Mouse (Mus musculus) intestine, postnatal 0 days (tissue): ENCODE measurements around the gene Irf3. TPM values are rescaled to one million over a fixed set of nuclear protein-coding genes. Genes with fewer than 3 reads are reported as not detected.

Source experiments
- ATAC-seq: fragments of 200-750 bp; cut with Nextera tagmentation; 2 replicates; pipeline ENCODE4 v1.8.0; 2017; ENCODE audit warnings: mild to moderate bottlenecking, moderate TSS enrichment, moderate library complexity
- H3K27ac ChIP-seq: fragments of 300-500 bp; sonication (generic); 2 replicates; pipeline ENCODE4 v1.5.1; 2014; ENCODE audit warnings: mild to moderate bottlenecking, low read depth, low read length, moderate library complexity
- H3K27me3 ChIP-seq: fragments of 300-500 bp; sonication (generic); replicated peaks from 2 replicates; pipeline ENCODE4 v1.6.1; 2014; ENCODE audit warnings: low read length, mixed read lengths; ENCODE audit not compliant: control insufficient read depth, insufficient read depth
- H3K36me3 ChIP-seq: fragments of 300-500 bp; sonication (generic); 2 replicates; pipeline ENCODE4 v1.6.1; 2014; ENCODE audit warnings: mild to moderate bottlenecking, moderate library complexity; ENCODE audit not compliant: control insufficient read depth, insufficient read depth
- H3K4me1 ChIP-seq: fragments of 300-500 bp; sonication (generic); replicated peaks from 2 replicates; pipeline ENCODE4 v1.6.1; 2014; ENCODE audit warnings: antibody characterized with exemption, low read length, mixed read lengths; ENCODE audit not compliant: control insufficient read depth, insufficient read depth
- H3K4me2 ChIP-seq: fragments of 300-500 bp; sonication (generic); replicated peaks from 2 replicates; pipeline ENCODE4 v1.6.1; 2014; ENCODE audit warnings: low read depth, mild to moderate bottlenecking, moderate library complexity
- H3K4me3 ChIP-seq: fragments of 300-500 bp; sonication (generic); 2 replicates; pipeline ENCODE4 v1.5.1; 2014; ENCODE audit warnings: low read depth, low read length
- H3K9ac ChIP-seq: fragments of 300-500 bp; sonication (generic); 2 replicates; pipeline ENCODE4 v1.6.1; 2014; ENCODE audit warnings: mild to moderate bottlenecking, low read depth, low read length
- H3K9me3 ChIP-seq: fragments of 300-500 bp; sonication (generic); 2 replicates; pipeline ENCODE4 v1.6.1; 2016; ENCODE audit warnings: mixed run types; ENCODE audit not compliant: control insufficient read depth
- CTCF ChIP-seq: sonication (generic); IDR thresholded peaks from 2 replicates; pipeline ENCODE4 v1.5.1; 2016; ENCODE audit warnings: low read depth, mild to moderate bottlenecking, control low read depth, antibody characterized with exemption, moderate library complexity
- whole genome bisulfite sequencing: fragments of 180-500 bp; shearing (Covaris S2); extraction: QIAGEN DNeasy Blood & Tissue Kit; methylation state at CpG from one replicate; pipeline ENCODE4 v1.1.7; 2014; 5-methylcytosine and 5-hydroxymethylcytosine counted together
- microRNA-seq: library from miRNA; unstranded; fragments of <30 nt; microRNA quantifications from one replicate; pipeline ENCODE4, GENCODE M21; 2016
- polyA plus RNA-seq: library from polyadenylated mRNA; unstranded; fragments of >200 nt; fragmentation: Nextera tagmentation; extraction: Ambion mirVana; gene quantifications from 2 replicates; pipeline ENCODE4 v1.2.1, GENCODE M21; 2015

Gene Irf3
- polyA plus RNA-seq, 1 experiment from 2014 or later: 53.2 TPM

GRCm38 (mm10) chr7:45048923-45049657 is 51.6 kb downstream of the Irf3 start:
- H3K36me3 ChIP-seq: peaks cover 56% of the 10 kb centered on the region
- no peak for ATAC-seq
- 93% methylated on average over 23 of the region's 23 CpGs for WGBS

GRCm38 (mm10) chr7:45050945-45051600 is 53.6 kb downstream of the Irf3 start:
- no peak for ATAC-seq
- H3K27me3 ChIP-seq: no peaks in the 10 kb centered on the region
- 9% methylated on average over 15 of the region's 16 CpGs for WGBS

More at GRCm38 (mm10) chr7:45048923-45049657, 51.6 kb downstream of the Irf3 start:
- Histone ChIP-seq H3K9me3 (no peaks in the 10 kb centered on the region), H3K27ac (no peak overlapping the region), H3K4me3 (no peak overlapping the region), H3K27me3 (no peaks in the 10 kb centered on the region), H3K4me2 (no peak overlapping the region), H3K9ac (no peak overlapping the region), H3K4me1 (peaks cover 4% of the 10 kb centered on the region; the same call in 1 of the 2 replicates)
- no peak for TF ChIP-seq CTCF

GRCm38 (mm10) chr7:45051601-45051974 is 54.1 kb downstream of the Irf3 start:
- Histone ChIP-seq H3K4me2 (peak overlapping the region; percentile 94), H3K9ac (0 out of 2 replicates have a peak overlapping the region, but pooled peaks have one; percentile 75), H3K27ac (no peak overlapping the region), H3K4me1 (peaks cover 4% of the 10 kb centered on the region; the same call in 1 of the 2 replicates), H3K4me3 (peak overlapping the region; percentile 90), H3K9me3 (no peaks in the 10 kb centered on the region), H3K36me3 (peaks cover 38% of the 10 kb centered on the region), H3K27me3 (no peaks in the 10 kb centered on the region)
- WGBS: 5% methylated on average over 13 of the region's 13 CpGs
- TF ChIP-seq CTCF: no peak
- ATAC-seq: no peak

More at GRCm38 (mm10) chr7:45050945-45051600, 53.6 kb downstream of the Irf3 start:
- peaks cover 4% of the 10 kb centered on the region; the same call in 1 of the 2 replicates for H3K4me1 ChIP-seq
- TF ChIP-seq CTCF: no peak
- peaks cover 43% of the 10 kb centered on the region for H3K36me3 ChIP-seq
- H3K9me3 ChIP-seq: no peaks in the 10 kb centered on the region
- peak overlapping the region; percentile 90 for H3K4me3 ChIP-seq
- H3K4me2 ChIP-seq: peak overlapping the region; percentile 94
- H3K27ac ChIP-seq: no peak overlapping the region
- H3K9ac ChIP-seq: no peak overlapping the region

Small RNA genes lying within 50 kb of the gene (microRNA-seq; reads per million reads assigned to microRNA genes)
- not detected for gene Mir7054

Other genes with a start within 250 kb of the Irf3 start
- 35.1 and 37.0 TPM in 2 replicates for gene Vrk3, start 249.2 kb upstream of the Irf3 start, polyA plus RNA-seq
- gene Zfp473, start 246.6 kb upstream of the Irf3 start, polyA plus RNA-seq: 0.24 and 0.26 TPM in 2 replicates
- gene Nup62, start 181.6 kb upstream of the Irf3 start, polyA plus RNA-seq: 28.0 and 28.1 TPM in 2 replicates
- gene Il4i1, start 181.3 kb upstream of the Irf3 start, polyA plus RNA-seq: 0.82 and 0.89 TPM in 2 replicates
- gene Atf5, start 181.0 kb upstream of the Irf3 start, polyA plus RNA-seq: 6.5 and 6.6 TPM in 2 replicates
- 71.6 and 76.5 TPM in 2 replicates for gene Akt1s1, start 148.7 kb upstream of the Irf3 start, polyA plus RNA-seq
- 47.4 and 48.5 TPM in 2 replicates for gene Tbc1d17, start 148.6 kb upstream of the Irf3 start, polyA plus RNA-seq
- gene Pnkp, start 140.5 kb upstream of the Irf3 start, polyA plus RNA-seq: 27.7 and 32.0 TPM in 2 replicates
- gene Ptov1, start 127.9 kb upstream of the Irf3 start, polyA plus RNA-seq: 112 and 114 TPM in 2 replicates
- 60.0 and 62.9 TPM in 2 replicates for gene Med25, start 104.9 kb upstream of the Irf3 start, polyA plus RNA-seq
- 11.1 and 12.1 TPM in 2 replicates for gene Fuz, start 101.6 kb upstream of the Irf3 start, polyA plus RNA-seq
- 42.8 and 44.1 TPM in 2 replicates for gene Ap2a1, start 68.2 kb upstream of the Irf3 start, polyA plus RNA-seq
- 0.13 TPM in 1 of 2 replicates, not detected in the other for gene Tsks, start 54.4 kb upstream of the Irf3 start, polyA plus RNA-seq
- gene Cpt1c, start 22.8 kb upstream of the Irf3 start, polyA plus RNA-seq: 3.5 and 4.5 TPM in 2 replicates
- gene Prmt1, start 11.1 kb upstream of the Irf3 start, polyA plus RNA-seq: 124 and 130 TPM in 2 replicates
- 18.3 and 19.6 TPM in 2 replicates for gene Bcl2l12, start 1.1 kb downstream of the Irf3 start, polyA plus RNA-seq
- gene Scaf1, start 18.7 kb downstream of the Irf3 start, polyA plus RNA-seq: 21.7 and 22.6 TPM in 2 replicates
- gene Rras, start 20.3 kb downstream of the Irf3 start, polyA plus RNA-seq: 94.6 and 100 TPM in 2 replicates
- gene Prr12, start 55.2 kb downstream of the Irf3 start, polyA plus RNA-seq: 2.4 and 2.6 TPM in 2 replicates
- gene Nosip, start 64.8 kb downstream of the Irf3 start, polyA plus RNA-seq: 38.9 and 40.5 TPM in 2 replicates
- gene Prrg2, start 65.0 kb downstream of the Irf3 start, polyA plus RNA-seq: 56.8 and 59.0 TPM in 2 replicates
- 81.8 and 85.6 TPM in 2 replicates for gene Rcn3, start 94.6 kb downstream of the Irf3 start, polyA plus RNA-seq
- 2,929 and 3,267 TPM in 2 replicates for gene Fcgrt, start 106.2 kb downstream of the Irf3 start, polyA plus RNA-seq
- gene Rps11, start 126.8 kb downstream of the Irf3 start, polyA plus RNA-seq: 1,691 and 1,755 TPM in 2 replicates
- 1,616 and 1,752 TPM in 2 replicates for gene Rpl13a, start 131.1 kb downstream of the Irf3 start, polyA plus RNA-seq
- 0.70 and 0.82 TPM in 2 replicates for gene Gm45713, start 138.6 kb downstream of the Irf3 start, polyA plus RNA-seq
- gene Flt3l, start 138.8 kb downstream of the Irf3 start, polyA plus RNA-seq: 2.1 and 2.7 TPM in 2 replicates
- gene Pih1d1, start 156.7 kb downstream of the Irf3 start, polyA plus RNA-seq: 63.6 and 64.7 TPM in 2 replicates
- 86.8 and 102 TPM in 2 replicates for gene Aldh16a1, start 156.9 kb downstream of the Irf3 start, polyA plus RNA-seq
- not detected in 2 replicates for gene Slc17a7, start 166.3 kb downstream of the Irf3 start, polyA plus RNA-seq
- gene Gfy, start 181.9 kb downstream of the Irf3 start, polyA plus RNA-seq: not detected in 2 replicates
- gene Pth2, start 183.3 kb downstream of the Irf3 start, polyA plus RNA-seq: not detected in 2 replicates
- gene Ccdc155, start 207.2 kb downstream of the Irf3 start, polyA plus RNA-seq: 0.07 TPM in 1 of 2 replicates, not detected in the other
- 0.47 and 0.55 TPM in 2 replicates for gene Dkkl1, start 214.5 kb downstream of the Irf3 start, polyA plus RNA-seq
- gene Tead2, start 218.1 kb downstream of the Irf3 start, polyA plus RNA-seq: 18.7 and 20.8 TPM in 2 replicates
- gene Cd37, start 241.5 kb downstream of the Irf3 start, polyA plus RNA-seq: 1.6 and 2.3 TPM in 2 replicates
- gene Slc6a16, start 243.4 kb downstream of the Irf3 start, polyA plus RNA-seq: not detected in 2 replicates